Mouse (Mus musculus): ENCODE measurements around the gene Rnf223. TPM values are rescaled to one million over a fixed set of nuclear protein-coding genes. Genes with fewer than 3 reads are reported as not detected.

Gene Rnf223
- polyA plus RNA-seq (2021; fragmentation: Nextera tagmentation) = 0.08 TPM in 1 of 2 replicates, not detected in the other
- long read RNA-seq, experiment 1, partial matches to known transcripts = 0 of 1 reads
- long read RNA-seq, experiment 1, other reads (novel, unspliced or antisense) = 1 of 1 reads
- long read RNA-seq, experiment 2 = 0 reads

GRCm38 (mm10) chr4:156130436-156130835 lies at the start of gene Rnf223:
Gene Rnf223 (plus strand): TSS chr4:156130513.

GRCm38 (mm10) chr4:156109570-156110331 lies 20.6 kb upstream of the Rnf223 start, which contains the start of gene 9430015G10Rik:
Gene 9430015G10Rik (plus strand): TSS chr4:156109982.

Other genes starting within 250 kb of the Rnf223 start
- gene Pusl1, start 238.7 kb upstream of the Rnf223 start, polyA plus RNA-seq (2021; fragmentation: Nextera tagmentation) = 45.2 and 57.4 TPM in 2 replicates
- gene Acap3, start 238.7 kb upstream of the Rnf223 start, polyA plus RNA-seq (2021; fragmentation: Nextera tagmentation) = 25.0 and 25.7 TPM in 2 replicates
- gene Ube2j2, start 186.7 kb upstream of the Rnf223 start, polyA plus RNA-seq (2021; fragmentation: Nextera tagmentation) = 39.1 and 45.7 TPM in 2 replicates
- gene C1qtnf12, start 168.2 kb upstream of the Rnf223 start, polyA plus RNA-seq (2021; fragmentation: Nextera tagmentation) = 24.1 and 39.1 TPM in 2 replicates
- gene B3galt6, start 137.9 kb upstream of the Rnf223 start, polyA plus RNA-seq (2021; fragmentation: Nextera tagmentation) = 22.8 and 23.7 TPM in 2 replicates
- 149 and 160 TPM in 2 replicates for gene Sdf4, start 137.6 kb upstream of the Rnf223 start, polyA plus RNA-seq (2021; fragmentation: Nextera tagmentation)
- gene Tnfrsf4, start 116.7 kb upstream of the Rnf223 start, polyA plus RNA-seq (2021; fragmentation: Nextera tagmentation) = not detected in 2 replicates
- gene Tnfrsf18, start 104.3 kb upstream of the Rnf223 start, polyA plus RNA-seq (2021; fragmentation: Nextera tagmentation) = 0.21 and 0.23 TPM in 2 replicates
- 0.19 and 0.30 TPM in 2 replicates for gene Ttll10, start 71.1 kb upstream of the Rnf223 start, polyA plus RNA-seq (2021; fragmentation: Nextera tagmentation)
- 5.7 and 6.6 TPM in 2 replicates for gene 9430015G10Rik, start 20.5 kb upstream of the Rnf223 start, polyA plus RNA-seq (2021; fragmentation: Nextera tagmentation)
- gene Agrn, start 67.0 kb downstream of the Rnf223 start, polyA plus RNA-seq (2021; fragmentation: Nextera tagmentation) = 11.2 and 12.8 TPM in 2 replicates
- 0.65 and 1.7 TPM in 2 replicates for gene Isg15, start 70.3 kb downstream of the Rnf223 start, polyA plus RNA-seq (2021; fragmentation: Nextera tagmentation)
- 0.93 and 1.3 TPM in 2 replicates for gene AW011738, start 72.8 kb downstream of the Rnf223 start, polyA plus RNA-seq (2021; fragmentation: Nextera tagmentation)
- 0.34 and 0.39 TPM in 2 replicates for gene Perm1, start 85.4 kb downstream of the Rnf223 start, polyA plus RNA-seq (2021; fragmentation: Nextera tagmentation)
- 2.8 and 3.1 TPM in 2 replicates for gene Plekhn1, start 104.3 kb downstream of the Rnf223 start, polyA plus RNA-seq (2021; fragmentation: Nextera tagmentation)
- 7.8 and 8.0 TPM in 2 replicates for gene Noc2l, start 105.5 kb downstream of the Rnf223 start, polyA plus RNA-seq (2021; fragmentation: Nextera tagmentation)
- gene Samd11, start 125.1 kb downstream of the Rnf223 start, polyA plus RNA-seq (2021; fragmentation: Nextera tagmentation) = 0.54 and 0.68 TPM in 2 replicates
- not detected in 2 replicates for gene Vmn2r-ps159, start 200.6 kb downstream of the Rnf223 start, polyA plus RNA-seq (2021; fragmentation: Nextera tagmentation)

Data from layer of hippocampus, adult 6 months (tissue).